Mouse (Mus musculus) adrenal gland, postnatal 10 days (tissue): Measurements from ENCODE around the gene Trim12a. TPM values are rescaled to one million over a fixed set of nuclear protein-coding genes. Genes with fewer than 3 reads are reported as not detected.
A peak's percentile ranks its signal among the peaks of the same experiment; 100 is the strongest.
"Not testable (repeated sequence)": the region's sequence is repeated elsewhere in the genome, so short reads cannot be mapped to it uniquely, and the experiment has no call there.

Experiments used
- DNase-seq: peaks from one replicate; pipeline ENCODE4 v3.0.0; 2021; ENCODE audit warnings: mixed read lengths
- long read RNA-seq, 2 experiments: library from polyadenylated mRNA; stranded (forward); transcript quantifications; one replicate each; pipeline ENCODE4 v2.0.0; 2021
- total RNA-seq, 2 experiments: library from RNA; stranded (reverse); gene quantifications; 2 replicates each; pipeline ENCODE4 v1.2.3; 2021

Trim12a gene
- 10 to 100 TPM in 1 of 2 experiments, 1 to 10 TPM in 1; 7.2 to 15.9 TPM for total RNA-seq
- long read RNA-seq, experiment 1, transcript Trim12a-203 (8 exons, 1,486 nt), result major isoform, 5 of 10 reads
- long read RNA-seq, experiment 1, partial matches to known transcripts, result 1 of 10 reads
- long read RNA-seq, experiment 1, other reads (novel, unspliced or antisense), result 4 of 10 reads
- long read RNA-seq, experiment 2, partial matches to known transcripts, result 0 of 2 reads
- long read RNA-seq, experiment 2, other reads (novel, unspliced or antisense), result 2 of 2 reads

GRCm38 (mm10) chr7:104315369-104316080 lies at the start of gene Trim12a:
TSS of gene Trim12a (minus strand) at chr7:104315466.
- DNase-seq, result not testable (repeated sequence)

- no peak for DNase-seq
These were observed 38.3 kb upstream of the Trim12a start for GRCm38 (mm10) chr7:104353600-104353967.

- peak; percentile 79 for DNase-seq
These were observed 37.7 kb upstream of the Trim12a start, which contains the start of gene Trim12c for GRCm38 (mm10) chr7:104352717-104353599. TSS of gene Trim12c (minus strand) at chr7:104353362.

- DNase-seq, result not testable (repeated sequence)
These were observed 32.8 kb upstream of the Trim12a start for GRCm38 (mm10) chr7:104348043-104348442.

- DNase-seq, result not testable (repeated sequence)
These were observed 25.5 kb upstream of the Trim12a start for GRCm38 (mm10) chr7:104340744-104341143.

GRCm38 (mm10) chr7:104335547-104335946 lies 20.3 kb upstream of the Trim12a start:
- DNase-seq, result not testable (repeated sequence)

GRCm38 (mm10) chr7:104329171-104329570 lies 13.9 kb upstream of the Trim12a start, which contains the start of gene Trim34b:
TSS of gene Trim34b (plus strand) at chr7:104329471.
- DNase-seq, result not testable (repeated sequence)

- no peak for DNase-seq
These were observed 6.8 kb upstream of the Trim12a start for GRCm38 (mm10) chr7:104322028-104322427.

- peak; percentile 18 for DNase-seq
These were observed 391 bp downstream of the Trim12a start for GRCm38 (mm10) chr7:104314796-104315353.

- DNase-seq, result no peak
These were observed 23.4 kb downstream of the Trim12a start for GRCm38 (mm10) chr7:104291638-104292400.

GRCm38 (mm10) chr7:104290641-104291040 lies 24.6 kb downstream of the Trim12a start:
- DNase-seq, result no peak

GRCm38 (mm10) chr7:104287576-104288443 lies 27.5 kb downstream of the Trim12a start, which contains the start of gene Trim5:
TSS of gene Trim5 (minus strand) at chr7:104288094.
- DNase-seq, result peak; percentile 30

GRCm38 (mm10) chr7:104279361-104279760 lies 35.9 kb downstream of the Trim12a start:
- DNase-seq, result not testable (repeated sequence)

GRCm38 (mm10) chr7:104265335-104265734 lies 49.9 kb downstream of the Trim12a start:
- DNase-seq, result not testable (repeated sequence)

- not testable (repeated sequence) for DNase-seq
These were observed 54.9 kb downstream of the Trim12a start for GRCm38 (mm10) chr7:104260380-104260779.

Other genes starting within 250 kb of the Trim12a start
- gene Olfr644, start 243.6 kb downstream of the Trim12a start, total RNA-seq, result not detected
- gene Olfr645, start 230.0 kb downstream of the Trim12a start, total RNA-seq, result not detected
- not detected for gene Olfr646, start 210.6 kb downstream of the Trim12a start, total RNA-seq
- not detected for gene Ubqln5, start 185.6 kb downstream of the Trim12a start, total RNA-seq
- gene Olfr643, start 178.1 kb downstream of the Trim12a start, total RNA-seq, result not detected
- gene Ubqln3, start 172.2 kb downstream of the Trim12a start, total RNA-seq, result not detected
- gene Ubqlnl, start 164.9 kb downstream of the Trim12a start, total RNA-seq, result not detected
- not detected for gene Olfm5, start 150.6 kb downstream of the Trim12a start, total RNA-seq
- gene Olfr648, start 132.1 kb downstream of the Trim12a start, total RNA-seq, result not detected
- gene Olfr649, start 119.5 kb downstream of the Trim12a start, total RNA-seq, result not detected
- 1 to 10 TPM in 1 of 2 experiments, under 1 TPM in 1; 0.33 to 1.7 TPM for gene Trim6, start 96.7 kb downstream of the Trim12a start, total RNA-seq
- gene Trim34a, start 71.0 kb downstream of the Trim12a start, total RNA-seq, result 1 to 10 TPM; 5.4 to 8.3 TPM
- gene Trim5, start 27.4 kb downstream of the Trim12a start, total RNA-seq, result 1 to 10 TPM; 3.7 to 4.5 TPM
- under 1 TPM; 0.21 to 0.69 TPM for gene Trim34b, start 14.0 kb upstream of the Trim12a start, total RNA-seq
- 10 to 100 TPM in 1 of 2 experiments, 1 to 10 TPM in 1; 7.1 to 11.7 TPM for gene Trim12c, start 37.9 kb upstream of the Trim12a start, total RNA-seq
- under 1 TPM; 0.21 to 0.39 TPM for gene Trim30b, start 54.4 kb upstream of the Trim12a start, total RNA-seq
- gene Trim30c, start 85.4 kb upstream of the Trim12a start, total RNA-seq, result under 1 TPM in 1 of 2 experiments, not detected in 1; 0.18 TPM
- gene Trim30a, start 149.7 kb upstream of the Trim12a start, total RNA-seq, result 1 to 10 TPM; 4.2 TPM
- gene Trim30d, start 192.4 kb upstream of the Trim12a start, total RNA-seq, result 1 to 10 TPM; 3.3 to 5.3 TPM
- gene Olfr651, start 234.7 kb upstream of the Trim12a start, total RNA-seq, result not detected
- not detected for gene Olfr652, start 245.4 kb upstream of the Trim12a start, total RNA-seq